Mouse (Mus musculus): Measurements from ENCODE around the gene D130052B06Rik.

The D130052B06Rik gene

GRCm38 (mm10) chr11:33663599-33663998, 64.5 kb downstream of the D130052B06Rik start:
- DNase-seq (ENCODE audit: low read depth, low spot score), result no peak

GRCm38 (mm10) chr11:33668376-33668775, 69.3 kb downstream of the D130052B06Rik start:
- DNase-seq (ENCODE audit: low read depth, low spot score), result no peak

GRCm38 (mm10) chr11:33670105-33670965, 71.2 kb downstream of the D130052B06Rik start:
- DNase-seq (ENCODE audit: low read depth, low spot score), result no peak
